Mouse (Mus musculus): ENCODE results near the gene Actr10.

GRCm38 (mm10) chr12:70967581-70967980 lies 29.9 kb downstream of the Actr10 start:
- TF ChIP-seq CTCF (IDR thresholded peaks at IDR 0.05; ENCODE audit: insufficient read depth, low read depth, low read length): no peak
- TF ChIP-seq POLR2A (IDR thresholded peaks at IDR 0.05; ENCODE audit: insufficient read depth, low read depth, low read length): no peak

Data from olfactory bulb, adult 2 months (tissue).